Mouse (Mus musculus) ES-E14 (cell line): ENCODE measurements at regions not wholly inside any gene's neighbourhood (a gene's known extent, or its start where the extent isn't known, plus 50 kb on each side); places are given as distances from the start of the nearest gene placed in this dataset.

Source experiments
- CHD2 ChIP-seq: IDR thresholded peaks from 2 replicates; pipeline ENCODE4 v1.6.1; 2014; ENCODE audit warnings: mild to moderate bottlenecking, low read depth, low read length, inconsistent platforms
- HCFC1 ChIP-seq: IDR thresholded peaks from 2 replicates; pipeline ENCODE4 v1.6.1; 2012; ENCODE audit warnings: low read length, inconsistent platforms, borderline replicate concordance; ENCODE audit not compliant: insufficient read depth
- MAFK ChIP-seq: IDR thresholded peaks from 2 replicates; pipeline ENCODE4 v1.6.1; 2014; ENCODE audit warnings: mild to moderate bottlenecking, low read depth, low read length, inconsistent platforms; ENCODE audit not compliant: insufficient read depth
- ZC3H11A ChIP-seq: IDR thresholded peaks from 2 replicates; pipeline ENCODE4 v1.6.1; 2012; ENCODE audit warnings: low read depth, mild to moderate bottlenecking, inconsistent platforms, low read length, borderline replicate concordance
- ZNF384 ChIP-seq: IDR thresholded peaks from 2 replicates; pipeline ENCODE4 v1.6.1; 2012; ENCODE audit warnings: low read depth, low read length, inconsistent platforms

- TF ChIP-seq HCFC1 (no peak), CHD2 (no peak), ZC3H11A (no peak), MAFK (no peak), ZNF384 (no peak)
Measured at GRCm38 (mm10) chr10:126815730-126816129, 85.4 kb downstream of the Atp23 start.
